Comparison of ENCODE assay signal across 10 mouse cellular contexts in the genomic region with DNA sequence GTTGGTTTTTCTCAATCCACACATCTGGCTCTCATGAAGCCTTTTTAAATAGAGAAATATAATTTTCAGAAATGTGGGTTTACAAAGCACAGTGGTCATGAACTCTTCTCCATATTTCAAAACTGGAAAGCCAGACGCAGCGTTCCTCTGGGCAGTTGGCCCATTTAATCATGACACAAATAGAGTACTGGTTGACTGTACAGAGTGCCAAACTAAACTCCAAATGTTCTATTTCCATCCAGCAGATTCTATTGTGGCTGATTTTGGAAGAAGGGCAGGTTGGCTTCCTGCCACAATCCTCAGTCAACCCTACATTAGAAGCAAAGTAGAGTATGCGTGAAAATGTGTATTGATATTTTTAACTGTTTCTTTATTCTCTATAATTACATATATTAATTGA.
A peak's percentile ranks its signal among the peaks of the same experiment; 100 is the strongest.
DNase-seq lines count a peak whose midpoint lies in the region; ATAC-seq and TF ChIP-seq lines count a peak whose summit lies in the region.
"Had no signal": no experiment of that assay in that cellular context is flagged by ENCODE, and none has a peak within 500 bp of the region (broad histone marks: within the 10 kb centered on the region; RNA-seq: fewer than 3 reads in every experiment).

No protein-coding gene starts in this region.

- no peaks in the 10 kb centered on the region for H3K9me3 ChIP-seq in kidney, embryonic 16.5 days (ENCODE audit: low read length)
- no peaks in the 10 kb centered on the region for H3K9me3 ChIP-seq in liver, embryonic 12.5 days (replicated peaks)
- H3K9me3 ChIP-seq: hindbrain, embryonic 12.5 days; megakaryocyte, embryonic 14.5 days had no signal

- no peak overlapping the region for H3K9ac ChIP-seq in kidney, embryonic 16.5 days (replicated peaks; ENCODE audit: low read length)
- no peak overlapping the region for H3K9ac ChIP-seq in liver, embryonic 12.5 days
- H3K9ac ChIP-seq: hindbrain, embryonic 12.5 days had no signal

- ATAC-seq in kidney, embryonic 16.5 days (ENCODE audit: low FRiP score, low TSS enrichment), result no peak
- ATAC-seq in CD4-positive, CD25-positive, alpha-beta regulatory T cell, adult 4 months, result no peak
- ATAC-seq in liver, embryonic 12.5 days, result no peak

- no peaks in the 10 kb centered on the region for H3K36me3 ChIP-seq in kidney, adult 2 months (ENCODE audit: control insufficient read depth, insufficient read depth, low read length)
- no peaks in the 10 kb centered on the region for H3K36me3 ChIP-seq in kidney, embryonic 16.5 days (ENCODE audit: insufficient read depth, low read length)
- H3K36me3 ChIP-seq in liver, embryonic 12.5 days, result no peaks in the 10 kb centered on the region
- H3K36me3 ChIP-seq: hindbrain, embryonic 12.5 days had no signal

- intact Hi-C loops in left cerebral cortex, postnatal 25 days (cut with DNase I), result no loop called here

- peak; percentile 1 for DNase-seq in kidney, adult 2 months
- DNase-seq in adrenal gland, postnatal 14 days, result peak; percentile 32
- peak; percentile 75 to 84 for DNase-seq in cerebellum, postnatal 10 days
- peak; percentile 13 to 46 for DNase-seq in left cerebral cortex, postnatal 25 days (ENCODE audit: low spot score in 2 of 2)
- DNase-seq in B cell, adult 2 months, result no peak

- no peak overlapping the region for H3K27ac ChIP-seq in kidney, adult 2 months (ENCODE audit: insufficient read depth, low read depth, low read length)
- no peak overlapping the region for H3K27ac ChIP-seq in kidney, embryonic 16.5 days (ENCODE audit: low read length)
- no peak overlapping the region for H3K27ac ChIP-seq in liver, embryonic 12.5 days
- H3K27ac ChIP-seq: hindbrain, embryonic 12.5 days had no signal

- no peak overlapping the region for H3K4me3 ChIP-seq in kidney, adult 2 months (ENCODE audit: insufficient read depth, low read depth, low read length)
- H3K4me3 ChIP-seq in kidney, embryonic 16.5 days (ENCODE audit: low read length), result no peak overlapping the region
- H3K4me3 ChIP-seq in liver, embryonic 12.5 days, result no peak overlapping the region
- H3K4me3 ChIP-seq: hindbrain, embryonic 12.5 days; megakaryocyte, embryonic 14.5 days had no signal

- H3K4me1 ChIP-seq in kidney, adult 2 months (ENCODE audit: control insufficient read depth, insufficient read depth, low read length), result no peaks in the 10 kb centered on the region
- H3K4me1 ChIP-seq in kidney, embryonic 16.5 days (ENCODE audit: insufficient read depth, low read length), result no peaks in the 10 kb centered on the region
- no peaks in the 10 kb centered on the region for H3K4me1 ChIP-seq in liver, embryonic 12.5 days
- H3K4me1 ChIP-seq: hindbrain, embryonic 12.5 days; megakaryocyte, embryonic 14.5 days had no signal

- no peak for TF ChIP-seq POLR2A in kidney, adult 2 months (IDR thresholded peaks at IDR 0.05; ENCODE audit: low read depth, low read length)

- no peak for TF ChIP-seq CTCF in kidney, adult 2 months (conservative IDR thresholded peaks at IDR 0.05; ENCODE audit: insufficient read depth, insufficient read length, low read depth, low read length)

- WGBS in kidney, adult 2 months, result 74% methylated on average over 3 of the region's 3 CpGs
- 64% methylated on average over 3 of the region's 3 CpGs for WGBS in kidney, embryonic 16.5 days
- 77% methylated on average over 3 of the region's 3 CpGs for WGBS in liver, embryonic 12.5 days (ENCODE audit: insufficient replicate concordance)

- no peak overlapping the region for H3K4me2 ChIP-seq in kidney, embryonic 16.5 days (replicated peaks; ENCODE audit: low read depth, low read length)
- H3K4me2 ChIP-seq in liver, embryonic 12.5 days, result no peak overlapping the region
- H3K4me2 ChIP-seq: hindbrain, embryonic 12.5 days had no signal

- H3K27me3 ChIP-seq in kidney, adult 2 months (replicated peaks; ENCODE audit: control insufficient read depth, insufficient read depth, low read length), result no peaks in the 10 kb centered on the region
- H3K27me3 ChIP-seq in kidney, embryonic 16.5 days (ENCODE audit: insufficient read depth, low read length), result no peaks in the 10 kb centered on the region
- H3K27me3 ChIP-seq in liver, embryonic 12.5 days (replicated peaks), result no peaks in the 10 kb centered on the region
- H3K27me3 ChIP-seq: hindbrain, embryonic 12.5 days; megakaryocyte, embryonic 14.5 days had no signal

Comparison
In these comparisons a context has a peak if more than half of its experiments do, and no peak if none do; other contexts are left out.
1. DNase-seq: peak in kidney, adult 2 months (single experiment), adrenal gland, postnatal 14 days (single experiment), cerebellum, postnatal 10 days (2 of 2) and left cerebral cortex, postnatal 25 days (2 of 2); none in B cell, adult 2 months (0 of 2).